Mouse (Mus musculus): ENCODE measurements around the gene Tmx4.

- TF ChIP-seq CTCF (IDR thresholded peaks at IDR 0.05; ENCODE audit: control insufficient read depth, insufficient read depth, insufficient replicate concordance, low read depth, low read length): no peak
- TF ChIP-seq POLR2A (IDR thresholded peaks at IDR 0.05; ENCODE audit: control insufficient read depth, low read depth, low read length): no peak
These were observed 89.7 kb downstream of the Tmx4 start, which contains the start of gene Hao1 for GRCm38 (mm10) chr2:134554221-134554727.
